Mouse (Mus musculus): ENCODE measurements at regions not wholly inside any gene's neighbourhood (a gene's known extent, or its start where the extent isn't known, plus 50 kb on each side); places are given as distances from the start of the nearest gene placed in this dataset.

DNA sequence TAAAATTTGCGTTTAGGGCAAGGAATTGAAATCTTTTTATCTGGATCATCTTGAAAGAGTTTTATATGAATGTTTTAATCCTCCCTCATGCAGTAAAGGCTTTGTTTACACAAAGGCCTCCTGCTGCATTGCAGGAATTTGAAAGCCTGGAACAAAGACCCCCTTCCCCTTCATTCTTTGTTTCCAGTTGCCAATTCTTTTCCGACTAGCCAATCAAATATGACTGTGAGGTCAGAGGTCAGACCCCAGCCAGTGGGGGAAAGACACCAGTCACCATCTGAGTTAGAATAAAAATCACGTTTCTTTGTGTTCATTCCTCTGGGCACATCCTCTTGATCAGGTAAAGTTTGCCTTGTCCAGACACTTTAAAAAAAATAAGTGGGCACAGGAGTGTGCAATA lies 124.4 kb downstream of the CK137956 start:
- Histone ChIP-seq H3K27me3 (ENCODE audit: control insufficient read depth, insufficient read depth, low read length) (no peaks in the 10 kb centered on the region), H3K4me2 (replicated peaks; ENCODE audit: low read depth, low read length) (no peak overlapping the region), H3K4me3 (ENCODE audit: low read depth, low read length) (no peak overlapping the region), H3K9me3 (ENCODE audit: control insufficient read depth, low read depth, low read length) (no peaks in the 10 kb centered on the region), H3K4me1 (ENCODE audit: control insufficient read depth, insufficient read depth, low read length) (no peaks in the 10 kb centered on the region), H3K27ac (ENCODE audit: low read length) (no peak overlapping the region), H3K9ac (replicated peaks; ENCODE audit: low read depth, low read length) (no peak overlapping the region), H3K36me3 (ENCODE audit: control insufficient read depth, insufficient read depth, low read length) (no peaks in the 10 kb centered on the region)
- ATAC-seq (ENCODE audit: insufficient number of reproducible peaks, insufficient read depth, low FRiP score, low read depth) = no peak
- 46% methylated on average over 3 of the region's 3 CpGs for WGBS

DNA sequence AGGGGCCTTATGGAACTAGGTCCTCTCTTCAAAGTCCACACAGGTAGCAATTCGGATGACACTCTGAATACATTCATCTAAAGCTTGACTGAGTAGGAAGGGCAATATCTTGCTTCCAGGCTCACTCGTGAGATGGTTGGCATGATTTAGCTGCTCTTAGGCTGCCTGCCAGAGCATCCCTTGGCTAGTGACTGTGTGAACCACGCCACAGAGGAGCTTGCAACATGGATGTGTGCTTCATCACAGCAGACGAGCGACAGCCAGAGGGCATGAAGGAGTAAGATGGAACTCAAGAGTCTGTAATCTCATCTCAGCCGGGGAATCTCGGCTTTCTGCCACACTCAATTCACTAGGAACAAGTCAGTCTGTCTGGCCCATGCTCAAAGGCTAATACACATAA lies 127.3 kb downstream of the CK137956 start:
- no peak for ATAC-seq (ENCODE audit: insufficient number of reproducible peaks, insufficient read depth, low FRiP score, low read depth)
- no peak overlapping the region for H3K4me3 ChIP-seq (ENCODE audit: low read depth, low read length)
- no peak overlapping the region for H3K27ac ChIP-seq (ENCODE audit: low read length)
- H3K9me3 ChIP-seq (ENCODE audit: control insufficient read depth, low read depth, low read length) = no peaks in the 10 kb centered on the region
- no peaks in the 10 kb centered on the region for H3K27me3 ChIP-seq (ENCODE audit: control insufficient read depth, insufficient read depth, low read length)
- H3K4me2 ChIP-seq (replicated peaks; ENCODE audit: low read depth, low read length) = no peak overlapping the region
- H3K4me1 ChIP-seq (ENCODE audit: control insufficient read depth, insufficient read depth, low read length) = no peaks in the 10 kb centered on the region
- no peak overlapping the region for H3K9ac ChIP-seq (replicated peaks; ENCODE audit: low read depth, low read length)
- H3K36me3 ChIP-seq (ENCODE audit: control insufficient read depth, insufficient read depth, low read length) = no peaks in the 10 kb centered on the region
- 84% methylated on average over 7 of the region's 7 CpGs for WGBS

DNA sequence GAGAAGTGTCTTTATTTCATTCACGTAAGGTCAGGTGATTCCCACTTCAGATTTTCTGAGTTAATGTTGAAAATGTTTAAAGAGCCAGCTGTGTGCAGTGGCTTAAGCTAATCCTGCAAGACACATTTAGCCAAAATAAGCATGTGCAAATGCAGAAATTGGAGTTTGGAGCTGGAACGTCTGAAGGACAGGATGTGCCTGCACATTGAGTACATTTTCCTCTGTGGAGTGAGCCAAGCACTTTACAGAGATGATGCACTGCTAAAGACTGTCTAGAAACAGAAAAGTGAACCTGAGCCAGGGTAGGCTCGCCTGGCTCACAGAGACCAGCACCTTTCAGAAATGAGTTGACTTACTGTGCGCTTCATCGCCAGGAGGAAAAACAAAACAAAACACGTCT lies 137.1 kb downstream of the CK137956 start:
- WGBS = 73% methylated on average over 6 of the region's 6 CpGs
- no peaks in the 10 kb centered on the region for H3K36me3 ChIP-seq (ENCODE audit: control insufficient read depth, insufficient read depth, low read length)
- no peak overlapping the region for H3K4me3 ChIP-seq (ENCODE audit: low read depth, low read length)
- no peak for ATAC-seq (ENCODE audit: insufficient number of reproducible peaks, insufficient read depth, low FRiP score, low read depth)
- H3K9ac ChIP-seq (replicated peaks; ENCODE audit: low read depth, low read length) = no peak overlapping the region
- H3K9me3 ChIP-seq (ENCODE audit: control insufficient read depth, low read depth, low read length) = no peaks in the 10 kb centered on the region
- H3K27me3 ChIP-seq (ENCODE audit: control insufficient read depth, insufficient read depth, low read length) = no peaks in the 10 kb centered on the region
- no peak overlapping the region for H3K27ac ChIP-seq (ENCODE audit: low read length)
- H3K4me1 ChIP-seq (ENCODE audit: control insufficient read depth, insufficient read depth, low read length) = no peaks in the 10 kb centered on the region
- H3K4me2 ChIP-seq (replicated peaks; ENCODE audit: low read depth, low read length) = no peak overlapping the region

GRCm38 (mm10) chr4:127826988-127827387 lies 143.8 kb downstream of the CK137956 start:
- no peak overlapping the region for H3K27ac ChIP-seq (ENCODE audit: low read length)
- no peak for ATAC-seq (ENCODE audit: insufficient number of reproducible peaks, insufficient read depth, low FRiP score, low read depth)
- no peaks in the 10 kb centered on the region for H3K4me1 ChIP-seq (ENCODE audit: control insufficient read depth, insufficient read depth, low read length)
- no peak overlapping the region for H3K9ac ChIP-seq (replicated peaks; ENCODE audit: low read depth, low read length)
- no peaks in the 10 kb centered on the region for H3K9me3 ChIP-seq (ENCODE audit: control insufficient read depth, low read depth, low read length)
- H3K36me3 ChIP-seq (ENCODE audit: control insufficient read depth, insufficient read depth, low read length) = no peaks in the 10 kb centered on the region
- no peak overlapping the region for H3K4me3 ChIP-seq (ENCODE audit: low read depth, low read length)
- no peaks in the 10 kb centered on the region for H3K27me3 ChIP-seq (ENCODE audit: control insufficient read depth, insufficient read depth, low read length)
- 88% methylated on average over 8 of the region's 8 CpGs for WGBS
- no peak overlapping the region for H3K4me2 ChIP-seq (replicated peaks; ENCODE audit: low read depth, low read length)

DNA sequence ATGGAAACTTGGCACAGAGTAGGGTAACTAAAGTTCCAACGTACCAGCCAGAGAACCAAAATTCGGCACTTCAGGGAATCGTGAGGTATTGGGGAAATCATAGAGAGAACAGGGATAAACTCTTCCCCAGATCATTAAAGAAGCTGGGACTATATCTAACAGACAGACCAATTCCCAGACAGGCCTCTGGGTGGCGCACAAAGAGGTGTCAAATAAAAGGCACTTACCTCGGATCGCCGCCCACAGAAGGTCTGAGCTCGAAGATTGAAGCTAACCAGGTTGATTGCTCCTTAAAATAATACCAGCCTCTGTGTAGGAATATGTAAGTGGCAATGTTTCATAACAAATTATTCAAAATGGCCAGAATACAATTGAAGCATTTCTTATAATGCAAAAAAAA lies 151.2 kb downstream of the CK137956 start:
- Histone ChIP-seq H3K9me3 (ENCODE audit: control insufficient read depth, low read depth, low read length) (peaks cover under 1% of the 10 kb centered on the region; the same call in 1 of the 2 replicates), H3K4me2 (replicated peaks; ENCODE audit: low read depth, low read length) (no peak overlapping the region), H3K9ac (replicated peaks; ENCODE audit: low read depth, low read length) (no peak overlapping the region), H3K4me3 (ENCODE audit: low read depth, low read length) (no peak overlapping the region), H3K36me3 (ENCODE audit: control insufficient read depth, insufficient read depth, low read length) (no peaks in the 10 kb centered on the region), H3K27me3 (ENCODE audit: control insufficient read depth, insufficient read depth, low read length) (no peaks in the 10 kb centered on the region), H3K4me1 (ENCODE audit: control insufficient read depth, insufficient read depth, low read length) (no peaks in the 10 kb centered on the region), H3K27ac (ENCODE audit: low read length) (no peak overlapping the region)
- ATAC-seq (ENCODE audit: insufficient number of reproducible peaks, insufficient read depth, low FRiP score, low read depth) = no peak
- 81% methylated on average over 8 of the region's 8 CpGs for WGBS

- Histone ChIP-seq H3K9ac (replicated peaks; ENCODE audit: low read depth, low read length) (no peak overlapping the region), H3K9me3 (ENCODE audit: control insufficient read depth, low read depth, low read length) (peaks cover 4% of the 10 kb centered on the region; the same call in 1 of the 2 replicates), H3K4me1 (ENCODE audit: control insufficient read depth, insufficient read depth, low read length) (no peaks in the 10 kb centered on the region), H3K36me3 (ENCODE audit: control insufficient read depth, insufficient read depth, low read length) (no peaks in the 10 kb centered on the region), H3K27ac (ENCODE audit: low read length) (no peak overlapping the region), H3K4me2 (replicated peaks; ENCODE audit: low read depth, low read length) (no peak overlapping the region), H3K4me3 (ENCODE audit: low read depth, low read length) (no peak overlapping the region), H3K27me3 (ENCODE audit: control insufficient read depth, insufficient read depth, low read length) (no peaks in the 10 kb centered on the region)
- WGBS = 68% methylated on average over 5 of the region's 5 CpGs
- ATAC-seq (ENCODE audit: insufficient number of reproducible peaks, insufficient read depth, low FRiP score, low read depth) = no peak
Observed at GRCm38 (mm10) chr4:127819009-127819408, 151.7 kb downstream of the CK137956 start.

DNA sequence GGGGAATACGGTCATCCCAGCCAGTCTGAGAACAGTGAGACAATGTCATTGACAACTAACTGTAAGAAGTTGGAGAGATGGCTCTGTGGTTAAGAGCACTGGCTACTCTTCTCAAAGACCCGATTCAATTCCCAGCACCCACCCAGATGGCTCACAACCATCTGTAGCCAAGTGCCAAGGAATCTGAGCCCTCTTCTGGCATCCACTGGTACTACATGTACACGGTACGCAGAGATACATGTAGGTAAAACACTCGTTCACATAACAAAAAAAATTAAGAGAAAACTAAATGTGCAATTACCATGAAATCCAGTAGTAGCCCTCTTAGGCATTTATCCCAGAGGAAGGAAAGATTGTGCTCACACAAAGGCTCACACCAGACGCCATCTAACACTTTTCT lies 156.1 kb downstream of the CK137956 start:
- no peak overlapping the region for H3K27ac ChIP-seq (ENCODE audit: low read length)
- H3K4me2 ChIP-seq (replicated peaks; ENCODE audit: low read depth, low read length) = no peak overlapping the region
- H3K4me1 ChIP-seq (ENCODE audit: control insufficient read depth, insufficient read depth, low read length) = no peaks in the 10 kb centered on the region
- H3K9me3 ChIP-seq (ENCODE audit: control insufficient read depth, low read depth, low read length) = peaks cover 4% of the 10 kb centered on the region; the same call in 1 of the 2 replicates
- no peaks in the 10 kb centered on the region for H3K27me3 ChIP-seq (ENCODE audit: control insufficient read depth, insufficient read depth, low read length)
- H3K36me3 ChIP-seq (ENCODE audit: control insufficient read depth, insufficient read depth, low read length) = no peaks in the 10 kb centered on the region
- H3K4me3 ChIP-seq (ENCODE audit: low read depth, low read length) = no peak overlapping the region
- ATAC-seq (ENCODE audit: insufficient number of reproducible peaks, insufficient read depth, low FRiP score, low read depth) = no peak
- WGBS = 91% methylated on average over 6 of the region's 6 CpGs
- no peak overlapping the region for H3K9ac ChIP-seq (replicated peaks; ENCODE audit: low read depth, low read length)

DNA sequence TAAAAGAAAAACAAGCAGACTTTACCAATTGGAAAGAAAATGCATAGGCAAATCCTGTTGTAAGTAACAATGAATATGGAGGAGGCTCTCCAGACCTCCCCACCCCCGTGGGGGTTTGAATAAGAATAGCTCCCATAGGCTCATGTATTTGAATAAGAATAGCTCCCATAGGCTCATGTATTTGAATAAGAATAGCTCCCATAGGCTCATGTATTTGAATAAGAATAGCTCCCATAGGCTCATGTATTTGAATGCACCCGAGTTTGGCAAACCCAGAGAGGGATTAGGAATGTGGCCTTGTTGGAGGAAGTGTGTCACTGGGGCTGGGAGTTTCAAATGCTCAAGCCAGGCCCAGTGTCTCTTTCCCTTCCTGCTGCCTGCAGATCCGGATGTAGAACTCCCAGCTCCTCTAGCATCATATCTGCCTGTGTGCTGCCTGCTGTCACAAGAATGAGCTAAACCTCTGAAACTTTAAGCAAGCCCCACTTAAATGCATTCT lies 158.7 kb downstream of the CK137956 start:
- Histone ChIP-seq H3K4me1 (ENCODE audit: control insufficient read depth, insufficient read depth, low read length) (no peaks in the 10 kb centered on the region), H3K4me2 (replicated peaks; ENCODE audit: low read depth, low read length) (no peak overlapping the region), H3K36me3 (ENCODE audit: control insufficient read depth, insufficient read depth, low read length) (no peaks in the 10 kb centered on the region), H3K9me3 (ENCODE audit: control insufficient read depth, low read depth, low read length) (peaks cover 4% of the 10 kb centered on the region; the same call in 1 of the 2 replicates), H3K27me3 (ENCODE audit: control insufficient read depth, insufficient read depth, low read length) (no peaks in the 10 kb centered on the region), H3K4me3 (ENCODE audit: low read depth, low read length) (no peak overlapping the region), H3K27ac (ENCODE audit: low read length) (no peak overlapping the region), H3K9ac (replicated peaks; ENCODE audit: low read depth, low read length) (no peak overlapping the region)
- ATAC-seq (ENCODE audit: insufficient number of reproducible peaks, insufficient read depth, low FRiP score, low read depth) = no peak
- WGBS = 86% methylated on average over 3 of the region's 3 CpGs

DNA sequence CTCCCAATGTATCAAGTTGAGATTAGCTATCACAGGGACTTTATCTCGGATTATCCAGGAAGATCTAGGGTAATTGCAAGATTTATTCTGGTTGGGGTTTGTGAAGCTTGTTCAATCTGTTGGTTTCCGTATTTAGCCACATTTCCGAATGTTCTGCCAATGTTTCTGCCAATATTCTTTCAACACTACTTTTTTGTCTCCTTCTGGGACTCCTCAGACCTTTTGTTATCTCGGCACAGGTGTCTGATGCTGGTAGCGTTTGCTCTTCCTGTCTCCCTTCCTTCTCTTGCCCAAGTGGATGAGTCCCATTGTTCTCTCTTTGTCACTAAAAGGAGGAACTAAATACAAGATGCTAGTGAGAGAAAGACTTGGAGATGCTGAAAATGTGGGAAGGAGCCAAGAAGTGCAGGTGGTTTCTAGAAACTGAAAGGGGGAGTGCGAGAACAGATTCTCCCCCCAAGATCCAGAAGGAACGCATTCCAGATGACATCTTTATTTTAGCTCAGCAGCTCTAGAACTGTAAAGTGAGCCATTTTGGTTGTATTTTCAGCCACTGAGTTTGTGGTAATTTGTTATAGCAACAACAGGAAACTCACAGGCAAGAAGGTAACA lies 159.7 kb downstream of the CK137956 start:
- no peak overlapping the region for H3K4me2 ChIP-seq (replicated peaks; ENCODE audit: low read depth, low read length)
- ATAC-seq (ENCODE audit: insufficient number of reproducible peaks, insufficient read depth, low FRiP score, low read depth) = no peak
- H3K27me3 ChIP-seq (ENCODE audit: control insufficient read depth, insufficient read depth, low read length) = no peaks in the 10 kb centered on the region
- peaks cover 4% of the 10 kb centered on the region; the same call in 1 of the 2 replicates for H3K9me3 ChIP-seq (ENCODE audit: control insufficient read depth, low read depth, low read length)
- 88% methylated on average over 7 of the region's 7 CpGs for WGBS
- no peak overlapping the region for H3K9ac ChIP-seq (replicated peaks; ENCODE audit: low read depth, low read length)
- H3K4me1 ChIP-seq (ENCODE audit: control insufficient read depth, insufficient read depth, low read length) = no peaks in the 10 kb centered on the region
- H3K27ac ChIP-seq (ENCODE audit: low read length) = no peak overlapping the region
- no peak overlapping the region for H3K4me3 ChIP-seq (ENCODE audit: low read depth, low read length)
- H3K36me3 ChIP-seq (ENCODE audit: control insufficient read depth, insufficient read depth, low read length) = no peaks in the 10 kb centered on the region
